Mouse (Mus musculus) megakaryocyte, embryonic 14.5 days (primary cell): ENCODE data around the gene Sgpp2.

ENCODE experiments used
- FLI1 ChIP-seq: IDR thresholded peaks from 2 replicates; pipeline ENCODE4 v1.6.1; 2012; ENCODE audit warnings: low read length, inconsistent platforms, mixed read lengths
- GATA1 ChIP-seq: IDR thresholded peaks from 3 replicates; pipeline ENCODE4 v1.6.1; 2012; ENCODE audit warnings: mixed read lengths, low read length, inconsistent platforms, borderline replicate concordance

DNA sequence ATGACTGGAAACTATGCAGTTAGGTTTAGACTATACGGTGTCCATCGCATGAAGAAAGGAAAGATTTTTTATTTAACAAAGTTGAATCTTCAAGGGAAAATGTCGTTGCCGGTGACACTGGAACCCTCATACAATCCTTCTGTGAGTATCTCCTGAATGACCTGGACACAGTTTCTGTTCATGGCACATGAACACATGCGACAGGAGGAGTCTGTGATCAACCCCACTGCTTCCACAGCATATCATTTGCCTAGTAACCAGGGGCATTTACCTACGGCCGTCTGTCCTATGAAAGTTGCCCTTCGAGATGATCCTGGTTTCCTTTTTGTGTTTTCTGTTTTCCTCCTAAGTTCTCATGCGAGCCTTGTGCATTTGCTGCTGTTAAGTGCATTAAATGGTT lies 123.3 kb downstream of the Sgpp2 start:
- TF ChIP-seq GATA1 (no peak), FLI1 (no peak)
